Mouse (Mus musculus): ENCODE results near the gene Gm11037.

- TF ChIP-seq CTCF (IDR thresholded peaks at IDR 0.05; ENCODE audit: low read depth, low read length) (no peak), EP300 (IDR thresholded peaks at IDR 0.05; ENCODE audit: insufficient read depth, low read depth, low read length) (no peak)
These were observed 6.1 kb upstream of the Gm11037 start, which contains the start of gene Hspa12b for GRCm38 (mm10) chr2:131127161-131127730.
